Mouse (Mus musculus) neural tube, embryonic 10.5 days (tissue): ENCODE data around the gene Kif7.

Experiments
- DNase-seq: peaks from one replicate; pipeline ENCODE4 v3.0.0-alpha.2; 2017; ENCODE audit warnings: low spot score; ENCODE audit errors: extremely low spot score

The Kif7 gene

DNA sequence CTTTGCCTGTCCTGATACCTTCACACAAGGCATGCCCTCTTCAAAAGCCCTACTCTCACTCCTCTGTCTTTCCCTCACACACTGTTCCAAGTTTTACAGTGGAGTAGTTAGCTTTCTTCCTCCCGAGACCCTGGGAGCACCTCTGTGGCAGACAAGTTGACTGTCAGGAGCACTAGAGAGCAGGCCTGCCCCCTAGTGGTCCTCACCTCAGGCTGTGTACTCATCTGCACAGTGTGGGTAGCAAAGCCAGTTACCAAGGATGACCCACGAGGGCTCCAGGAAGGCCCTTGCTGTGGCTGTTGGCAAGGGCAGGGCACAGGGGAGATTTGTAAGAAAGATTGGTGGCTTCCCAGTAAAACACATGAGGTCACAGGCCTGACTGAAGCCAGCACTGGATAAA, 11.6 kb upstream of the Kif7 start:
- peak; percentile 56 for DNase-seq

- DNase-seq, result peak; percentile 73
These were observed 6.0 kb upstream of the Kif7 start for GRCm38 (mm10) chr7:79721386-79721977.

- DNase-seq, result no peak
These were observed 4.7 kb downstream of the Kif7 start for GRCm38 (mm10) chr7:79710831-79711230.

- peak; percentile 74 for DNase-seq
These were observed 5.4 kb downstream of the Kif7 start for GRCm38 (mm10) chr7:79710130-79710607.

- DNase-seq, result no peak
These were observed 10.3 kb downstream of the Kif7 start for GRCm38 (mm10) chr7:79705210-79705609.

- DNase-seq, result no peak
These were observed 12.8 kb downstream of the Kif7 start for GRCm38 (mm10) chr7:79702755-79703154.

DNA sequence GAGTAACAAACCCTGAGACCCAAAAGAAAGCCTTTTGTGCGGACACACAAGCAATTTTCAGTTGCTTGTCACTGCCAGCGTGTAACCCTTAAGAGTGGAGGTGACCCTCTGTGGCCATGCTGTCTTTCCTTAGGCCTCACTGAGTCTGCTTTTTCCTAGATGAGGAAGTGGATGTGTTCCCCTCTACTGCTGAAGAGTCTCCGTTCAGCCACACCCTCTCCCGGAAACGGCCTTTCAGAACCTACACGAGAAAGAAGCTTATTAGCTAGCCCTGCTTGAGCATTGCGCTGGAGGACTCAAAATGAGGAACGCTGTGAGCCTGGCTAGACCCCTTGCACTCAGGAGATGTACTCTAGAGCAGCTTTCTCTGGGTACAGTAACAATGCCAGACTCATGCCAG, 19.0 kb downstream of the Kif7 start:
- no peak for DNase-seq

GRCm38 (mm10) chr7:79680231-79680630, 35.3 kb downstream of the Kif7 start:
- DNase-seq, result no peak

DNA sequence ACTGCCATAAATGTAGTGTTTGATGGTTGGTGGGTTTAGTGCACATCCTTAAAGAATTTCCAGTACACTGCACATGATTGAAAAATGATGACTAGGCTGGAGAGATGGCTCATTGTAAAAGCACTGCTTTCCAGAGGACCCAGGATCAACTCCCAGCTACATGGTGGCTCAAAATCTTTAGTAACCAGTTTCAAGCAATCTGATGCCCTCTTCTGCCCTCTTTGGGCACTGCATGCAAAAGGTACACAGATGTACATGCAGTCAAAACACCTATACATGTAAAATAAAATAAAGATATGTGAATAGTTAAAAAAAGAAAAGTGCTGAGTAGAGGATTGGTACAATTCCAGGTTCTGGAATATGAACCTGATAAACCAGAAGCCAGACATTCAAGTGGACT, 36.3 kb downstream of the Kif7 start:
- DNase-seq, result no peak

DNA sequence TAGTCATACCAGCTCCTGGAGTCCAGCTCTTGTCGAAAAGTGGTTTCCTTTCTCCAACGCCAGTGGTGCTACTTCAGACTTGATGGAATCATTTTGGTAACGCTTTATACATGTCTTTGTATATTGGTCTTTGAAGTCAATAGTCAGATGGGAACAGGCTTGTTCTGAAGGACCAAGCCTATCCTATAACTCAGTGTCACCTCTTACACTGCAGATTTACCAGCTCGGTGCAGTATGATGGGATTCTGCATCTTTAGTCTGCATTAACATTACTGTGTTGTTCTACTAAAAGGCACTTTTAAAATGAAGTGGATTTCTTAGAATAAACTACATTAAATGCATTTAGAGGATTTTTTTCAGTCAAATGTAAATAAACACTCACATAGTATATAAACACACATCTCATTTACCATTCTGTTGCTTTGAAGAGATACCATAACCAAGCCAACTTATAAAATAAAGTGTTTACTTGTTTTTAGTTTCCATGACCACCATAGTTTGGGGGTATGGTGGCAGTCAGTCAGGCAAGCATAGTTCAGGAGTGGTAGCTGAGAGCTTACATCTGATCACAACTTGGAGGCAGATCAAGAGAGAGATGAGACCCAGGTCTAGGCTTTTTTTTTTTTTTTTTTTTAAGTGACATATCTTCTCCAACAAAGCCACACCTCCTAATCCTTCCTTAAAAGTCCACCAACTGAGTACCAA, 44.5 kb downstream of the Kif7 start:
- no peak for DNase-seq

DNA sequence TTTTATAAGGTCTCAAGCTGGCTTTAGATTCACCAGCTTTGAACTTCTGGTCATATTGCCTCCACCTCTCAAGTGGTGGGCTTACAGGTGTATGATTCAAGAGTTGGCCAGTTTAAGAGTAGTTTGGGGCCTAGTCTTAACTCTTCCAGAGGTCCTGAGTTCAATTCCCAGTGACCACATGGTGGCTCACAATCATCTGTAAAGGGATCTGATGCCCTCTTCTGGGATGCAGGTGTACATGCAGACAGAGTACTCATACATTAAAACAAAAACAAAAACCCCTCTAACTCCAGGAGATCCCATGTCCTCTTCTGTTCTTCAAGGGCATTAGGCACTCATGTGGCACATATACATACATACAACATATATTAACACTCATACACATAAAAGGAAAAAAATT, 48.8 kb downstream of the Kif7 start:
- no peak for DNase-seq

GRCm38 (mm10) chr7:79661253-79661890, 54.1 kb downstream of the Kif7 start:
- peak; percentile 16 for DNase-seq

GRCm38 (mm10) chr7:79660291-79661150, 55.0 kb downstream of the Kif7 start:
- peak; percentile 44 for DNase-seq

GRCm38 (mm10) chr7:79659578-79660290, 55.8 kb downstream of the Kif7 start, which contains the start of gene Ticrr:
TSS of gene Ticrr (plus strand) at chr7:79660196.
- DNase-seq, result peak; percentile 96

DNA sequence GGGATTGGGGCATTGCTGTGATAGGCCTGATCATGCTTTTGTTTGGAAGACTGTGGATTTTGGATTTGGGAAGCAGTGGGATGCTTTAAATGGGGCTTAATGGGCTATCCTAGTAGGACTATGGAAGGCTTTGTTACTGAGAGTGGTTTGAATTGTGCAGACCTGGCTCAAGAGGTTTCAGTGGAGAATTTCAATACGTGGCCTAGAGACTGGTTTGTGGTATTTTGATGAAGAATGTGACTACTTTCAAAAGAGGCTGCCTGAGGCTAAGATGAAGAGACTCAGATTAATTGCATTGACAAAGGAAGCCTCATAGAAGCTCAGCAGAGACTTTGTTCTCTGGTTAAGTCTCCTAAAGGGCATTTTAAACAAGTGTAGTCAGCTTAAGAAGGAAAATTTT, 60.9 kb downstream of the Kif7 start:
- DNase-seq, result no peak

DNA sequence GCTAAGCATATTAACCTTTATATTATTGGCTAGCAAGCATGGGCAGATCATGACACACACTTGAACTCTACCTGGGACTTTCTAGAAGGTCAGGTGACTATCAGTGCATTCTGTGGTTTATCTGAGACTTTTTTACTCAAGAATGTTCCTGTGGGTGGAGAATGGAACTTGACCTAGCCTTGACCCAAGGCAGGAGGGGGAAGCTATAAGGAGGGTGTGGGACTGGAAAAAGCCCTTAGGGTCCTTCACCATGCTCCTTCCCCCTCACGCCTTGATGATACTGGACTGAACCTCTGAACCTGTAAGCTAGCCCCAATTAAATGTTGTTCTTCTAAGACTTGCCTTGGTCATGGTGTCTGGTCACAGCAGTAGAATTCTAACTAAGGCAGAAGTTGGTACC, 61.3 kb downstream of the Kif7 start:
- DNase-seq, result no peak

GRCm38 (mm10) chr7:79649005-79649404, 66.5 kb downstream of the Kif7 start:
- DNase-seq, result peak; percentile 59
